Comparison of ENCODE assay signal across 21 mouse cellular contexts in the genomic region with DNA sequence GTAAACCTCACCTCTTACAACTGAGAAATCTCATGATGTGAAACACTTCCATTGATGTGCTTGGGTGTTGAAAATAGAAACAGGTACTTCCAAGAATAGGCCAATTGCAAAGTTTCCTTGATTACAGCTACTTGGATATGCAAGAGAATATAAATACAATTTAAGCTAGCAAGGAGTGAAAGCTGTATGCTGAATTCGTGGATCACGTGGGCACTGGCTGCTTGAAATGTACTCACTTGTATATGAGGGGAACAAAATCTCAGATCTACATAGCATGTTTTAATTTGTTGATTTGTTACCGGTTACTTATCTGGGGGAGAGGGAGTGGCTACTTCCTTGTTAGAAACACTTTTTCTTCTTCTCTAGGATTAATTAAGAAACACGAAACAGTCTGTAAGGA. TPM values are rescaled to one million over a fixed set of nuclear protein-coding genes. Genes with fewer than 3 reads are reported as not detected.
DNase-seq lines count a peak whose midpoint lies in the region; ATAC-seq and TF ChIP-seq lines count a peak whose summit lies in the region.
"Had no signal": no experiment of that assay in that cellular context is flagged by ENCODE, and none has a peak within 500 bp of the region (broad histone marks: within the 10 kb centered on the region; RNA-seq: fewer than 3 reads in every experiment).

No protein-coding gene starts in this region.

- 49% methylated on average over 4 of the region's 4 CpGs for WGBS in forebrain, embryonic 15.5 days
- 70% methylated on average over 4 of the region's 4 CpGs for WGBS in forebrain, embryonic 11.5 days
- WGBS in heart, postnatal 0 days = 59% methylated on average over 4 of the region's 4 CpGs
- WGBS in lung, embryonic 14.5 days = 66% methylated on average over 4 of the region's 4 CpGs
- WGBS in stomach, embryonic 16.5 days = 68% methylated on average over 4 of the region's 4 CpGs

- no peaks in the 10 kb centered on the region for H3K27me3 ChIP-seq in forebrain, embryonic 15.5 days
- H3K27me3 ChIP-seq in forebrain, embryonic 11.5 days (ENCODE audit: control insufficient read depth, insufficient read depth, low read length) = no peaks in the 10 kb centered on the region
- no peaks in the 10 kb centered on the region for H3K27me3 ChIP-seq in heart, postnatal 0 days (ENCODE audit: control insufficient read depth, insufficient read depth, low read length)
- H3K27me3 ChIP-seq in lung, embryonic 14.5 days (ENCODE audit: insufficient read depth, low read length) = no peaks in the 10 kb centered on the region
- H3K27me3 ChIP-seq in stomach, embryonic 16.5 days (ENCODE audit: control insufficient read depth, insufficient read depth, low read length) = no peaks in the 10 kb centered on the region; the same call in 1 of the 2 replicates
- H3K27me3 ChIP-seq: embryonic facial prominence, embryonic 15.5 days; hindbrain, embryonic 15.5 days; intestine, embryonic 15.5 days; liver, embryonic 15.5 days; midbrain, embryonic 12.5 days had no signal

- intact Hi-C loops in heart, postnatal 36 days (cut with DNase I) = no loop called here

- DNase-seq in forebrain, embryonic 11.5 days (ENCODE audit: low spot score) = no peak
- DNase-seq in heart, postnatal 0 days (ENCODE audit: low spot score) = no peak
- DNase-seq in heart, postnatal 36 days = no peak
- no peak for DNase-seq in lung, embryonic 14.5 days
- no peak for DNase-seq in lung, postnatal 25 days (ENCODE audit: low spot score)
- DNase-seq: adrenal gland, postnatal 25 days; cerebellum, adult 9-10 months; heart, postnatal 4 days; kidney, adult 9 months; kidney, postnatal 14 days; lung, postnatal 10 days; right cerebral cortex, postnatal 14 days; thymus, adult 18-20 months; thymus, postnatal 36 days had no signal

- no peak for TF ChIP-seq EP300 in heart, postnatal 0 days (IDR thresholded peaks at IDR 0.05; ENCODE audit: low read depth)

- H3K27ac ChIP-seq in forebrain, embryonic 15.5 days (replicated peaks) = 0 out of 2 replicates have a peak overlapping the region, but pooled peaks have one; percentile 6
- H3K27ac ChIP-seq in forebrain, embryonic 11.5 days (ENCODE audit: low read depth, low read length) = no peak overlapping the region
- H3K27ac ChIP-seq in heart, postnatal 0 days (ENCODE audit: low read depth) = 0 out of 2 replicates have a peak overlapping the region, but pooled peaks have one; percentile 4
- H3K27ac ChIP-seq in lung, embryonic 14.5 days (ENCODE audit: low read depth) = no peak overlapping the region
- no peak overlapping the region for H3K27ac ChIP-seq in stomach, embryonic 16.5 days (ENCODE audit: low read length)
- H3K27ac ChIP-seq: embryonic facial prominence, embryonic 15.5 days; hindbrain, embryonic 15.5 days; intestine, embryonic 15.5 days; midbrain, embryonic 12.5 days had no signal

- H3K9ac ChIP-seq in forebrain, embryonic 15.5 days (replicated peaks) = no peak overlapping the region
- no peak overlapping the region for H3K9ac ChIP-seq in forebrain, embryonic 11.5 days (ENCODE audit: low read length)
- no peak overlapping the region for H3K9ac ChIP-seq in heart, postnatal 0 days (replicated peaks; ENCODE audit: low read depth, low read length)
- H3K9ac ChIP-seq in lung, embryonic 14.5 days = no peak overlapping the region
- no peak overlapping the region for H3K9ac ChIP-seq in stomach, embryonic 16.5 days (ENCODE audit: low read length)
- H3K9ac ChIP-seq: embryonic facial prominence, embryonic 15.5 days; hindbrain, embryonic 15.5 days; intestine, embryonic 15.5 days; liver, embryonic 15.5 days; midbrain, embryonic 12.5 days had no signal

- no peak overlapping the region for H3K4me3 ChIP-seq in forebrain, embryonic 15.5 days
- H3K4me3 ChIP-seq in forebrain, embryonic 11.5 days (ENCODE audit: low read depth, low read length) = no peak overlapping the region
- H3K4me3 ChIP-seq in heart, postnatal 0 days (ENCODE audit: low read depth, low read length) = no peak overlapping the region
- H3K4me3 ChIP-seq in lung, embryonic 14.5 days (ENCODE audit: low read depth, low read length) = no peak overlapping the region
- no peak overlapping the region for H3K4me3 ChIP-seq in stomach, embryonic 16.5 days (replicated peaks; ENCODE audit: low read length)
- H3K4me3 ChIP-seq: embryonic facial prominence, embryonic 15.5 days; hindbrain, embryonic 15.5 days; intestine, embryonic 15.5 days; midbrain, embryonic 12.5 days had no signal

- no peak overlapping the region for H3K4me2 ChIP-seq in forebrain, embryonic 15.5 days (replicated peaks)
- no peak overlapping the region for H3K4me2 ChIP-seq in forebrain, embryonic 11.5 days (ENCODE audit: low read depth, low read length, severe bottlenecking)
- H3K4me2 ChIP-seq in heart, postnatal 0 days (ENCODE audit: low read depth, low read length) = no peak overlapping the region
- peak overlapping the region; percentile 21 for H3K4me2 ChIP-seq in lung, embryonic 14.5 days
- H3K4me2 ChIP-seq in stomach, embryonic 16.5 days (ENCODE audit: low read depth, low read length) = peak overlapping the region; percentile 11; the same call in 1 of the 2 replicates
- H3K4me2 ChIP-seq: embryonic facial prominence, embryonic 15.5 days; hindbrain, embryonic 15.5 days; intestine, embryonic 15.5 days; midbrain, embryonic 12.5 days had no signal

- no peak for ATAC-seq in forebrain, embryonic 15.5 days (replicated peaks)
- no peak for ATAC-seq in forebrain, embryonic 11.5 days (replicated peaks; ENCODE audit: low FRiP score)
- no peak for ATAC-seq in heart, postnatal 0 days (ENCODE audit: insufficient read depth, low read depth)
- no peak for ATAC-seq in lung, embryonic 14.5 days (ENCODE audit: insufficient read depth)
- no peak for ATAC-seq in stomach, embryonic 16.5 days (ENCODE audit: insufficient read depth, low FRiP score)
- ATAC-seq: intestine, embryonic 15.5 days had no signal

- H3K9me3 ChIP-seq in forebrain, embryonic 15.5 days = no peaks in the 10 kb centered on the region
- H3K9me3 ChIP-seq in forebrain, embryonic 11.5 days (ENCODE audit: control insufficient read depth, low read length) = no peaks in the 10 kb centered on the region
- no peaks in the 10 kb centered on the region for H3K9me3 ChIP-seq in heart, postnatal 0 days (replicated peaks; ENCODE audit: control insufficient read depth, low read length)
- no peaks in the 10 kb centered on the region for H3K9me3 ChIP-seq in lung, embryonic 14.5 days (ENCODE audit: low read depth, low read length)
- H3K9me3 ChIP-seq in stomach, embryonic 16.5 days (replicated peaks; ENCODE audit: control insufficient read depth, low read length) = no peaks in the 10 kb centered on the region
- H3K9me3 ChIP-seq: embryonic facial prominence, embryonic 15.5 days; hindbrain, embryonic 15.5 days; intestine, embryonic 15.5 days; liver, embryonic 15.5 days; midbrain, embryonic 12.5 days had no signal

- peaks cover 8% of the 10 kb centered on the region; the same call in 1 of the 2 replicates for H3K36me3 ChIP-seq in forebrain, embryonic 15.5 days
- no peaks in the 10 kb centered on the region for H3K36me3 ChIP-seq in forebrain, embryonic 11.5 days (ENCODE audit: control insufficient read depth, insufficient read depth, low read length)
- peaks cover 4% of the 10 kb centered on the region; the same call in 1 of the 2 replicates for H3K36me3 ChIP-seq in heart, postnatal 0 days (replicated peaks; ENCODE audit: control insufficient read depth, insufficient read depth, low read length)
- peaks cover 56% of the 10 kb centered on the region for H3K36me3 ChIP-seq in lung, embryonic 14.5 days (ENCODE audit: insufficient read depth)
- H3K36me3 ChIP-seq in stomach, embryonic 16.5 days (ENCODE audit: control insufficient read depth, insufficient read depth, low read length) = no peaks in the 10 kb centered on the region
- H3K36me3 ChIP-seq: embryonic facial prominence, embryonic 15.5 days; hindbrain, embryonic 15.5 days; intestine, embryonic 15.5 days; midbrain, embryonic 12.5 days had no signal

- peaks cover 92% of the 10 kb centered on the region for H3K4me1 ChIP-seq in forebrain, embryonic 15.5 days
- peaks cover 41% of the 10 kb centered on the region for H3K4me1 ChIP-seq in forebrain, embryonic 11.5 days (replicated peaks; ENCODE audit: control insufficient read depth, insufficient read depth, low read length)
- H3K4me1 ChIP-seq in heart, postnatal 0 days (ENCODE audit: control insufficient read depth, insufficient read depth) = peaks cover 58% of the 10 kb centered on the region
- H3K4me1 ChIP-seq in lung, embryonic 14.5 days (ENCODE audit: insufficient read depth) = peaks cover 39% of the 10 kb centered on the region
- peaks cover 25% of the 10 kb centered on the region for H3K4me1 ChIP-seq in stomach, embryonic 16.5 days (ENCODE audit: control insufficient read depth, insufficient read depth, low read length)

- no peak for TF ChIP-seq CTCF in heart, postnatal 0 days (IDR thresholded peaks at IDR 0.05; ENCODE audit: low read depth)
- TF ChIP-seq CTCF in lung, embryonic 14.5 days (IDR thresholded peaks at IDR 0.05; ENCODE audit: low read depth) = no peak

RNA-seq across cellular contexts. Expression of a gene that starts 18.1 kb away (rescaled TPM):
- polyA plus RNA-seq in forebrain, embryonic 15.5 days (2015; fragmentation: Nextera tagmentation; extraction: Ambion mirVana) = 106 and 119 TPM in 2 replicates
- 45.6 and 50.0 TPM in 2 replicates for polyA plus RNA-seq in forebrain, embryonic 11.5 days (2014; fragmentation: Nextera tagmentation; extraction: Ambion mirVana)
- total RNA-seq in heart, postnatal 0 days (2014; rRNA removed; ENCODE audit: low replicate concordance) = 36.4 and 41.2 TPM in 2 replicates
- polyA plus RNA-seq in heart, postnatal 0 days (2015; fragmentation: Nextera tagmentation; extraction: Ambion mirVana) = 13.4 and 13.6 TPM in 2 replicates
- total RNA-seq in heart, postnatal 36 days (2021) = 10 to 100 TPM; 53.1 to 54.2 TPM
- 90.1 and 90.4 TPM in 2 replicates for polyA plus RNA-seq in lung, embryonic 14.5 days (2014; fragmentation: Nextera tagmentation; extraction: Ambion mirVana)
- polyA plus RNA-seq in stomach, embryonic 16.5 days (2015; fragmentation: Nextera tagmentation; extraction: Ambion mirVana) = 43.8 and 50.6 TPM in 2 replicates

Comparison
In these comparisons a context has a peak if more than half of its experiments do, and no peak if none do; other contexts are left out.
1. H3K27ac ChIP-seq: peak in forebrain, embryonic 15.5 days (single experiment) and heart, postnatal 0 days (single experiment); none in forebrain, embryonic 11.5 days (single experiment), lung, embryonic 14.5 days (single experiment) and stomach, embryonic 16.5 days (single experiment).
2. H3K4me2 ChIP-seq: peak in lung, embryonic 14.5 days (single experiment) and stomach, embryonic 16.5 days (single experiment); none in forebrain, embryonic 15.5 days (single experiment), forebrain, embryonic 11.5 days (single experiment) and heart, postnatal 0 days (single experiment).